ENCODE assay signal across 14 mouse cellular contexts in genomic region chr7:31182863-31183262, GRCm38 (mm10). TPM values are rescaled to one million over a fixed set of nuclear protein-coding genes. Genes with fewer than 3 reads are reported as not detected.
DNase-seq lines count a peak whose midpoint lies in the region; ATAC-seq and TF ChIP-seq lines count a peak whose summit lies in the region.
"Had no signal": no experiment of that assay in that cellular context is flagged by ENCODE, and none has a peak within 500 bp of the region (broad histone marks: within the 10 kb centered on the region; RNA-seq: fewer than 3 reads in every experiment).

No protein-coding gene starts in this region.

- H3K4me2 ChIP-seq in intestine, postnatal 0 days (replicated peaks; ENCODE audit: low read depth), result no peak overlapping the region
- H3K4me2 ChIP-seq in intestine, embryonic 15.5 days (replicated peaks), result no peak overlapping the region
- H3K4me2 ChIP-seq in lung, embryonic 14.5 days, result no peak overlapping the region
- H3K4me2 ChIP-seq: neural tube, embryonic 13.5 days had no signal

- H3K27ac ChIP-seq in intestine, postnatal 0 days (ENCODE audit: low read depth, low read length), result no peak overlapping the region
- H3K27ac ChIP-seq in intestine, embryonic 15.5 days, result no peak overlapping the region
- H3K27ac ChIP-seq in lung, embryonic 14.5 days (ENCODE audit: low read depth), result no peak overlapping the region
- H3K27ac ChIP-seq in ES-E14 (ENCODE audit: insufficient read depth, low read depth, low read length, poor library complexity, severe bottlenecking), result no peak overlapping the region
- H3K27ac ChIP-seq: macrophage; neural tube, embryonic 13.5 days had no signal

- in situ Hi-C loops in ES-E14 (cut with MboI; ENCODE audit: low sequenced_read_pairs in 2 of 2, unreplicated experiment in 2 of 2), result no loop called here

- WGBS in intestine, postnatal 0 days, result 41% methylated on average over 2 of the region's 2 CpGs
- 43% methylated on average over 2 of the region's 2 CpGs for whole genome bisulfite sequencing in intestine, embryonic 15.5 days
- WGBS in lung, embryonic 14.5 days, result 26% methylated on average over 2 of the region's 2 CpGs

- no peaks in the 10 kb centered on the region for H3K9me3 ChIP-seq in intestine, postnatal 0 days (ENCODE audit: control insufficient read depth)
- no peaks in the 10 kb centered on the region for H3K9me3 ChIP-seq in intestine, embryonic 15.5 days
- no peaks in the 10 kb centered on the region for H3K9me3 ChIP-seq in lung, embryonic 14.5 days (ENCODE audit: low read depth, low read length)
- no peaks in the 10 kb centered on the region for H3K9me3 ChIP-seq in ES-E14 (ENCODE audit: control insufficient read depth, insufficient read depth, low read depth, low read length)
- H3K9me3 ChIP-seq: neural tube, embryonic 13.5 days had no signal

- no peak overlapping the region for H3K4me3 ChIP-seq in intestine, postnatal 0 days (ENCODE audit: low read depth, low read length)
- no peak overlapping the region for H3K4me3 ChIP-seq in intestine, embryonic 15.5 days (replicated peaks)
- H3K4me3 ChIP-seq in lung, embryonic 14.5 days (ENCODE audit: low read depth, low read length), result no peak overlapping the region
- H3K4me3 ChIP-seq in ES-E14 (ENCODE audit: insufficient read depth in 1 of 2, low read depth in 1 of 2, low read length in 2 of 2, poor library complexity in 1 of 2, severe bottlenecking in 1 of 2), result no peak overlapping the region
- H3K4me3 ChIP-seq: neural tube, embryonic 13.5 days had no signal

- ATAC-seq in intestine, postnatal 0 days, result no peak
- ATAC-seq in intestine, embryonic 15.5 days, result no peak
- no peak for ATAC-seq in lung, embryonic 14.5 days (ENCODE audit: insufficient read depth)
- ATAC-seq in hematopoietic stem cell, adult 5-6 weeks (replicated peaks in 1 of 2; ENCODE audit: insufficient read depth in 1 of 2, low FRiP score in 2 of 2, low TSS enrichment in 1 of 2, low read depth in 1 of 2, poor library complexity in 2 of 2, severe bottlenecking in 2 of 2), result peak; percentile 37 to 53; a peak in 1 of 4 replicates
- ATAC-seq in CD4-positive, CD25-positive, alpha-beta regulatory T cell, adult 4 months, result no peak
- ATAC-seq: inflammation-experienced regulatory T-cells, adult 6 months; midbrain, embryonic 16.5 days had no signal

- H3K27me3 ChIP-seq in intestine, postnatal 0 days (replicated peaks; ENCODE audit: control insufficient read depth, insufficient read depth, low read length), result no peaks in the 10 kb centered on the region
- no peaks in the 10 kb centered on the region for H3K27me3 ChIP-seq in intestine, embryonic 15.5 days (replicated peaks)
- no peaks in the 10 kb centered on the region for H3K27me3 ChIP-seq in lung, embryonic 14.5 days (ENCODE audit: insufficient read depth, low read length)

- no peaks in the 10 kb centered on the region for H3K36me3 ChIP-seq in intestine, postnatal 0 days (ENCODE audit: control insufficient read depth, insufficient read depth)
- H3K36me3 ChIP-seq in intestine, embryonic 15.5 days, result no peaks in the 10 kb centered on the region
- no peaks in the 10 kb centered on the region for H3K36me3 ChIP-seq in lung, embryonic 14.5 days (ENCODE audit: insufficient read depth)
- no peaks in the 10 kb centered on the region for H3K36me3 ChIP-seq in ES-E14 (ENCODE audit: control insufficient read depth, insufficient read depth, low read length, poor library complexity, severe bottlenecking)
- H3K36me3 ChIP-seq: neural tube, embryonic 13.5 days had no signal

- no peak for DNase-seq in lung, embryonic 14.5 days
- DNase-seq in lung, postnatal 25 days (ENCODE audit: low spot score), result no peak
- DNase-seq in ES-E14 (ENCODE audit: low read depth, low spot score), result no peak
- no peak for DNase-seq in adrenal gland, adult (ENCODE audit: inconsistent age in 2 of 2, low spot score in 1 of 2)
- DNase-seq: adrenal gland, postnatal 36 days; heart, adult 18-20 months had no signal

- no peaks in the 10 kb centered on the region for H3K4me1 ChIP-seq in intestine, postnatal 0 days (replicated peaks; ENCODE audit: control insufficient read depth, insufficient read depth, low read length)
- H3K4me1 ChIP-seq in intestine, embryonic 15.5 days (replicated peaks), result no peaks in the 10 kb centered on the region
- no peaks in the 10 kb centered on the region for H3K4me1 ChIP-seq in lung, embryonic 14.5 days (ENCODE audit: insufficient read depth)
- no peaks in the 10 kb centered on the region for H3K4me1 ChIP-seq in ES-E14 (ENCODE audit: control insufficient read depth in 2 of 2, insufficient read depth in 2 of 2, low read length in 2 of 2, poor library complexity in 1 of 2)
- H3K4me1 ChIP-seq: neural tube, embryonic 13.5 days had no signal

- H3K9ac ChIP-seq in intestine, postnatal 0 days (ENCODE audit: low read depth, low read length), result no peak overlapping the region
- no peak overlapping the region for H3K9ac ChIP-seq in intestine, embryonic 15.5 days
- H3K9ac ChIP-seq in lung, embryonic 14.5 days, result no peak overlapping the region
- no peak overlapping the region for H3K9ac ChIP-seq in ES-E14 (ENCODE audit: insufficient read depth, low read depth, low read length, poor library complexity, severe bottlenecking)
- H3K9ac ChIP-seq: neural tube, embryonic 13.5 days had no signal

- TF ChIP-seq CTCF in intestine, postnatal 0 days (IDR thresholded peaks at IDR 0.05; ENCODE audit: low read depth), result peak; percentile 47
- TF ChIP-seq CTCF in lung, embryonic 14.5 days (IDR thresholded peaks at IDR 0.05; ENCODE audit: low read depth), result peak; percentile 23; the same call in 1 of the 2 replicates

TF ChIP-seq in ES-E14, 5 proteins besides CTCF, POLR2A, EP300 and RAD21:
- TF ChIP-seq MAFK (IDR thresholded peaks at IDR 0.05; ENCODE audit: insufficient read depth, low read depth, low read length) (no peak), ZNF384 (IDR thresholded peaks at IDR 0.05; ENCODE audit: low read depth, low read length) (no peak), CHD2 (IDR thresholded peaks at IDR 0.05; ENCODE audit: low read depth, low read length) (no peak), HCFC1 (IDR thresholded peaks at IDR 0.05; ENCODE audit: borderline replicate concordance, insufficient read depth, low read length) (no peak), ZC3H11A (IDR thresholded peaks at IDR 0.05; ENCODE audit: borderline replicate concordance, low read depth, low read length) (0 out of 2 replicates have a peak, but pooled peaks have one; percentile 7)

RNA-seq across cellular contexts. Expression of gene Gramd1a, which starts 27.2 kb away (rescaled TPM):
- polyA plus RNA-seq in intestine, postnatal 0 days (2015; fragmentation: Nextera tagmentation; extraction: Ambion mirVana), result 10.3 and 12.4 TPM in 2 replicates
- 41.6 and 44.2 TPM in 2 replicates for polyA plus RNA-seq in intestine, embryonic 15.5 days (2015; fragmentation: Nextera tagmentation; extraction: Ambion mirVana)
- 56.7 and 67.2 TPM in 2 replicates for polyA plus RNA-seq in lung, embryonic 14.5 days (2014; fragmentation: Nextera tagmentation; extraction: Ambion mirVana)
- 44.2 and 76.2 TPM in 2 replicates for total RNA-seq in ES-E14 (2012; rRNA removed)
- 89.4 and 90.0 TPM in 2 replicates for total RNA-seq in hematopoietic stem cell, adult 5-6 weeks (2017)
- polyA plus RNA-seq in CD4-positive, CD25-positive, alpha-beta regulatory T cell, adult 4 months (2017; shearing (Covaris generic)), result 100 to 1,000 TPM in 1 of 2 experiments, 10 to 100 TPM in 1; 83.7 to 103 TPM

RNA-seq across cellular contexts. Expression of gene Scn1b, which starts 56.1 kb away (rescaled TPM):
- polyA plus RNA-seq in intestine, postnatal 0 days (2015; fragmentation: Nextera tagmentation; extraction: Ambion mirVana), result 2.7 and 3.3 TPM in 2 replicates
- 1.6 and 1.8 TPM in 2 replicates for polyA plus RNA-seq in intestine, embryonic 15.5 days (2015; fragmentation: Nextera tagmentation; extraction: Ambion mirVana)
- polyA plus RNA-seq in lung, embryonic 14.5 days (2014; fragmentation: Nextera tagmentation; extraction: Ambion mirVana), result 0.93 and 1.3 TPM in 2 replicates
- 16.3 and 17.3 TPM in 2 replicates for total RNA-seq in ES-E14 (2012; rRNA removed)
- total RNA-seq in hematopoietic stem cell, adult 5-6 weeks (2017), result 4.8 and 6.6 TPM in 2 replicates
- not detected for polyA plus RNA-seq in CD4-positive, CD25-positive, alpha-beta regulatory T cell, adult 4 months (2017; shearing (Covaris generic))

Comparison
In these comparisons a context has a peak if more than half of its experiments do, and no peak if none do; other contexts are left out.
1. ATAC-seq: peak in hematopoietic stem cell, adult 5-6 weeks (2 of 2); none in intestine, postnatal 0 days (single experiment), intestine, embryonic 15.5 days (single experiment), lung, embryonic 14.5 days (single experiment) and CD4-positive, CD25-positive, alpha-beta regulatory T cell, adult 4 months (single experiment).